Mouse (Mus musculus): ENCODE results near the gene Ncstn.

Gene Ncstn

DNA sequence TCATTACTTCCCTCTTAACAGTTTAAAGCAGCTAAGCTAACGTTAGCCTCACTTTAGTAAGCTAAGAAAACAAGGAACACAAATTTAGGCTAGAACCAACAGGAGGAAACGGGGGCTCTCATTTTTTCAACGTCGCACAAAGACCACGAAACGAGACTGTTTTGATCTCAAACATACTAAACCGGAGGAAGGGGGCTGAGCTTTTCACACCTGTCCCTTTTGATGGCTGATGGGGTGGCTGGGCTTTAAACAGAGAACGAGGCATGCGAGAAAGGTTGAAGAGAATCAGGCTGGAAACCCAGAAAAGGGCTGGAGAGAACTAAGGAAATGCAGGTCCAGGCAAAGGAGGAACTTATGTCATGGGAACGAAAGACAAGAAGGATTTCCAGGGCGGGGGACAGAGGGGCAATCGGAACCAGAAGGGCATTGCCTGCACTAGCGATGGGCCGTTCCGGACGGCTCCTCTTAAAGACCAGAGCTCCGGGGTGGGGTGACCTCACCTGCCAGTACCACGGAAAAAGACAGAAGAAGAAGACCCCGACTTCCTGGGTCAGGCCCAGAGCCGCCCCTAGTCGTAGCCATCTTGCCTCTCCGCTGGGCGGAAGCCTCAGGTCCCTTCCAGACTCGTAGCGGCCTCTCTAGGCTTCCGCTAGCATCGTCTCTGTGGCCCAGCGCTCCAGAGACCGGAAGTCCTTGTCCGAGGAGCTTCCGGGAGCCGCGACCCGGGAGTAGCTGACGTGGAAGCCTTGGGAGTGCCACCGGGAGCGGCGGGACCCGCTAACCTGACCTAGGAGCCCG, at the start of gene Ncstn, which contains the start of gene Copa:
Gene Ncstn, minus strand, starts transcription at position 695 of the 798 bp plus-strand sequence.
Gene Copa, plus strand, starts transcription at position 429 of the 798 bp plus-strand sequence.
- peak; percentile 99 for ATAC-seq (ENCODE audit: low TSS enrichment)

DNA sequence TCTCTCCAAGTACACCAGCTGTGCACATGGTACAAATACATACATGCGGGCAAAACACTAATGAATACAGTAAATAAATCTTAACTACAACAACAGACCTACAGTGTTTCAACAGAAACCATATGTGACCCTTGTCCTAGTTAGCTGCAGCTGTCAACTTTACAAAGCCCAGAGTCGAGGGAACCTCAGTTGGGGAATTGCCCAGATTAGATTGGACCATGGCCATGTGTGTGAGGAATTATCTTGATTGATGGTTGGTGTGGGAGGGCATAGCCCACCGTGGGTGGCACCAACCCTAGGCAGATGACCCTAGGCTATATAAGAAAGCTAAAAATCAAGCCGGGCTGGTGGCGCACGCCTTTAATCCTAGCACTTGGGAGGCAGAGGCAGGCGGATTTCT, 49.7 kb upstream of the Ncstn start:
- ATAC-seq (ENCODE audit: low TSS enrichment), result no peak

DNA sequence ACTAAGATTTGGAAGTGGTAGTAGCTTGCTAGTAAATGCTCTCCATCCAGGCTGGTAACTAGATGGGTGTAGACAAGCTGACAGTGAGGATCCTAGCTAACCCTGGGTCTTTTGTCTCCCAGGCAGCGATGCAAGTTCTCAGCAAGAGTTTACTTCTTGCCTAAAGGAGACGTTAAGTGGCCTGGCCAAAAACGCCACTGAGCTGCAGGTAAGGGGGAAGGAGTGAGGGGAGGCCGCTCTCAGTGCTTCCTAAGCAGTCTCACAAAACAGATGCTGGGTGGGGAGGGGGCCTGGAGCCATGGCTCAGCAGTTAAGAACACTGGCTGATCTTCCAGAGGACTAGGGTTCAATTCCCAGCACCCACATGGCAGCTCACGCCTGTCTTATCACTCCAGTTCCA, 47.2 kb upstream of the Ncstn start:
- ATAC-seq (ENCODE audit: low TSS enrichment), result no peak

DNA sequence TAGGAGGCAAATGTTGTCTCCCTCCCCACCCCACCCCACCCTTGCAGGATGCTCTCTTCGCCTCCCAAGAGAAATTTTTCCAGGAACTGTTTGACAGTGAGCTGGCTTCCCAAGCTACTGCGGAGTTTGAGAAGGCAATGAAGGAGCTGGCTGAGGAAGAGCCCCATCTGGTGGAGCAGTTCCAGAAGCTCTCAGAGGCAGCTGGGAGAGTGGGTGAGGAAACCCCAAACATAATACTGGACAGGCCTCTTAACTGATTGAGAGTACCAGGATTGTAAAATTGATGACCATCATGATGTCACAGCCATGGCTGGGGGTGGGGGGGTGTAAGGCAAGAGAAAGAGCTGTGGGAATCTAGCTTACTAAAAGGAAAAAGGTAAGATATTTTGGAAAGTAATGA, 46.5 kb upstream of the Ncstn start:
- peak; percentile 49 for ATAC-seq (ENCODE audit: low TSS enrichment)

DNA sequence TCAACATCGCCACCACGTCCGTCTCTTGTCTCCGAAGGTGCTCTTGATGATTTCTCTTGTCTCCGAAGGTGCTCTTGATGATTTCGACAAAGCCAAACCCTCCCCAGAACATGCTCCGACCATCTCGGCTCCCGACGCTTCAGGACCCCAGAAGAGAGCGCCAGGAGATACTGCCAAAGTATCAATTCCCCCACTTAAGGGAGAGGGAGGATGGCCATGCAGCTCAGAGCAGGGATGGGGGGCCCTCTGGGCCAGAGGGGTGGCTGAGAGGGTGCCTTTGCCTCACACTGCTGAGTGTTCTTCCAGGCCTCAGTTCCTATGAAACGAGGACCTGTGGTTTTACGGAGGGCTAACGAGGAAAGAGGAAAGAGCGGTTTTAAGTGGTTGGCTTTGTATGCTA, 46.0 kb upstream of the Ncstn start:
- ATAC-seq (ENCODE audit: low TSS enrichment), result no peak

DNA sequence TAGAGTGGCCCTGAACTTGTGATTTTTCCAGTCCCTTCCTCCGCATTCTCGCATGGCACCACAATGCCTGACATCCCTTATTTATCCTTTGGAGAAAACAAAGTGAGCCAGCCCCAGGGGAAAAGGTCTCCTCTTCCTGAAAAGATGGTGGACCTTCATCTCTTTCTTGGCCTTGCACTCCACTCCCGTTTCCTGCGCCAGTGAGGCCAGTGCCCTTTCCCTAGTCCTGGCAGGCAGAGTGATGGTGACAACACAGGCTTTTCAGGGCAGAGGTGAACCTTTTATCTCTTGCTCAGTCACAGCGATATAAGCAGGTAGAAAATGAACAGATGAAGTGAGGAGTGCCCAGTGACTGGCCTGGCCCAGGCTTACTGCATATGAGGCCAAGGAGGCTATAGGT, 44.9 kb upstream of the Ncstn start:
- no peak for ATAC-seq (ENCODE audit: low TSS enrichment)

DNA sequence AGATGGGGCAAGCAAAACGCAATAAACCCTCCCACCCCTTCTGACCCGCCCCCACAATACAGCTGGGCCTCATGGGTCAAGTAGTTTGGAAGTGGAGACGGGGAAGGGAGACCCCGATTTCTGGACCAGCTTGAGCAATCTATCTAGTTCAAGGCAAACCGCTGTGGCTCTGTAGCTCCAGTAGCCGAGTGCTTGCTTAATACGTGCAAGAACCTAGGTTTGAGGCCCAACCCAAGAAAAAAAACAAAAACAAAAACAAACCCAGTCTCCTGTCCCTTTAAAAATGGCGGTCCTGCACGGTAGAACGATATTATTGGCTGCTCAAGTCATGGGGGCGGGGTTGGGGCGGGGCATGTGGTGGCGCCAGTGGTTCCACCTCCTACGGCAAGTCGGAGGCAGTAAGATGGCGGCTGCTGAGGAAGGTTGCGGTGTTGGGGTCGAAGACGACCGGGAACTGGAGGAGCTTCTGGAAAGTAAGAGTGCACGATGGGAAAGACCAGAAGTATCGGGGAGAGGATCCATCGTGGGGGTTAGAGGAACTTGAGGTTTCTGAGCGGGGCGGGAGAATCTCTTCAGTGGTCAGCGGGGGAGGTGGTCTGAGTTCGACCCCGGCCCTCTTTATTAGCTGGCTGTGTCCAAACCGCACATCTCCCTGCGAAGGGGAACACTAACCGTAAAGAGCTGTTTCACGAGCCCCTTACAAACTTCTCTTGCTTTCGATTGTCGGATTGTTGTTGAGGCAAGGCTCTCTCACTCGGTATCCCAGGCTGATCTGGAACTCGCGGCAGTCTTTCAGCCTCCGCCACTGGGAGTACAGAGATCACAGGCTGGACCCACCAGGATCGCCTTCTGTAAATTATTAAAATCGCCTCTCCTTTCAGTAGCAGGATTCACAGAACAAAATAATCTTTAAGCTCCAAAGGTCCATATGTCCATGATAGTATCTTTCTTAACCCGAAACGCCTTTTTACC, 44.1 kb upstream of the Ncstn start, which contains the start of gene Pex19:
Gene Pex19, plus strand, starts transcription at position 380 of the 972 bp plus-strand sequence.
- ATAC-seq (ENCODE audit: low TSS enrichment), result peak; percentile 93

DNA sequence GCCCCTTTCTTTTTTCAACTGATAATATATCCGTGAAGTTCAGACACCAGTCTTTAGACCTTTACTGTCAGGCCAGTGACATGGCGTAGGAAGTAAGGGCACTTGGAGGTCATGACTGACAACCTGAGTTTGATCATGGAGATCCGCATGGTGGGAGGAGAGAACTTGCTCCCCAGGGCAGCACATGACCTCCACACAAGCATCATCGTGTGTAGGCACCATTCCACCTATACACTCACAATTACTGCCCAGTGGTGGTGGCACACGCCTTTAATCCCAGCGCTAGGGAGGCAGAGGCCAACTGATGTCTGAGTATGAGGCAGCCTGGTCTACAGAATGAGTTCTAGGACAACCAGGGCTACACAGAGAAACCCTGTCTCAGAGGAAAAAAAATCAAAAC, 42.0 kb upstream of the Ncstn start:
- no peak for ATAC-seq (ENCODE audit: low TSS enrichment)

DNA sequence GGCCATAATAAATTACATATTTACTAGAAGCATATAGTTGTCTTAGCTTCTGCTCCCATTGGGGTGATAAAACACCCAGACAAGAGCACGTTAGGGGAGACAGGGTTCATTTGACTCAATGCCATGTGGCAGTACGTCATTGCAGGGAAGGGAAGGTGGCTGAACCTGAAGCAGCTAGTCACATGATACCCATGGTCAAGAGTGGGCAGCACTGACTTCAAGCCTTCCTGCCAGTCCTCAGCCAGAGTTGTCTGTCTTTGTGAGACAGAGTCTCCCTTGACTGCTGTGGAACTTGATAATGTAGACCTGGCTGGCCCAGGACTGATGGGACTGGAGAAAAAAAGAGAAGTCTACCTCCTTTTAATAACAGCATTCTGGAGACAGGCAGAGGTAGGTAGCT, 40.1 kb upstream of the Ncstn start:
- no peak for ATAC-seq (ENCODE audit: low TSS enrichment)

DNA sequence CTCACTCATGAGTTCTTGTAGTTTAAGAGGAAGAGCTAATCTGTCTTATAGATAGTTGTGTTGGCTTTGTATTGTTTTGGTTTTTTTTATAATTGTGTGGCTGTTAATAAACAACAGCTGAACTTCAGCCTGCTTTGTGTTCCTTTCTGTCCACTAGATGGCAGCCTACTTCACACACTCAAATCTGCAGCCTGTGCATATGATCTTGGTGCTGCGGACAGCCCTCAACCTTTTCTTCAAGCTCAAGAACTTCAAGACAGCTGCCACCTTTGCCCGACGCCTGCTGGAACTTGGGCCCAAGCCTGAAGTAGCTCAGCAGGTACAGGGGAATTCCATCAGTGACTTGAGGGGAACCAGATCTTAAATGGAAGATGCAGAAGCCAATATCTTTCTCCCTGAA, 37.1 kb upstream of the Ncstn start:
- 0 out of 2 replicates have a peak, but pooled peaks have one; percentile 68 for ATAC-seq (ENCODE audit: low TSS enrichment)

DNA sequence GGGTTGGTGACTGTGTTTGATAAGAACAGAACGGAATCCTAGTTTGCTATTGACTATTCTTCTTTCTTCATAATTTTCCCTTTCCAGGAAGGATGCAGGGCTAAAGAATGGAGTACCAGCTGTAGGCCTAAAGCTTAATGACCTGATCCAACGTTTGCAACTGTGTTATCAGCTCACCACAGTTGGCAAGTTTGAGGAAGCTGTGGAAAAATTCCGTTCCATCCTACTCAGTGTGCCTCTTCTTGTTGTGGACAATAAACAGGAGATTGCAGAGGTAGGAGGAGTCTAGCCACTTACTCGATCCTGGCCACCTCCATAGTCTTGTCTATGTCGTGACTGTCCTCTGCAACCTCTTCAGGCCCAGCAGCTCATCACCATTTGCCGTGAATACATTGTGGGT, 36.5 kb upstream of the Ncstn start:
- no peak for ATAC-seq (ENCODE audit: low TSS enrichment)

DNA sequence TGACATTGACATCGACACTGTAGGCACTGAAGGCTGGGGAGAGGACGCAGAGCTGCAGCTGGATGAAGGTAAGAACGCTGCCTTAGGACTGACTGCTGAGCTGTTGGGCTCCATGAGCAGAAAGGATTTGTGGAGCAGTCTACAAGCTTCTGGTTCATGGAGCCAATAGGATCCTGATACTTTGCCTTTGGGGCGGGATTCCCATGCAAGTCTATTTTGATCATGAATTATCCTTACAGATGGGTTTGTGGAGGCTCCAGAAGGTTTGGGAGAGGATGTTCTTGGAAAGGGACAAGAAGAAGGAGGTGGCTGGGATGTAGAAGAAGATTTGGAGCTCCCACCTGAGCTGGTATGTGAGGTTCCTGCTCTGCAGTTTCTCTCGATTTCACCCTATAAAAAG, 34.4 kb upstream of the Ncstn start:
- ATAC-seq (ENCODE audit: low TSS enrichment), result peak; percentile 78

DNA sequence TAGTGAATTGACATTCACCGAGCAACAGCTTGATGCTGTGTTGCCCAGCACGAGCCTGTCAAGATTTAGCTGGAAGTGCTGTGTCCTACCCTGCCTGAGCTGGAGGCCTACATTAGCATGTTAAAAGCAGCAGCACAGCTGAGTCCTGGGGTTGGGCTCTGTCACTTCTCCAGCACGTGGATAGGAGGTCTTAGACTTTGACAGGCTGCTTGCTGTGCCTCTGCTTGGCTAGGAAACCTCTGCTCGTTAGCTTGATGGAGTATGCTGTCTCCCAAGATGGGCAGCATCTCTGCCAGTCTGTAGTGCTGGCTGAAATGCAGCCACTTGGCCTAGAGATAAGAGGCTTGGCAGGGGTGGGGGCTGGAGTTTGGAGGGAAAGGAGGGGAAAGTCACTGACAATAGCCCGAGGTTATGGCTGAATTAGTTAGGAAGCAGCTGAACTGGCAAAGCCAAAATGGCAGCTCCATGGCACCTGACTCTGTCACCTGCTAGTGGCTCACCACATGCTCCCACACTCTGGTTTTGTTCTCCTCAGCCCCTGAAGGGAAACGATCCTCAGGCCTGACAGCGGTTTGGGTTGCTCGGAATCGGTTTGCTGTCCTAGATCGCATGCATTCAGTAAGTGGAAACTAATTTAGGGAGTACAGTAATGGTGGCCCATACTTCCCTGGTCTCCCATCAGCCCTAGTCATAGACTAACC, 25.3 kb upstream of the Ncstn start:
- ATAC-seq (ENCODE audit: low TSS enrichment), result no peak

DNA sequence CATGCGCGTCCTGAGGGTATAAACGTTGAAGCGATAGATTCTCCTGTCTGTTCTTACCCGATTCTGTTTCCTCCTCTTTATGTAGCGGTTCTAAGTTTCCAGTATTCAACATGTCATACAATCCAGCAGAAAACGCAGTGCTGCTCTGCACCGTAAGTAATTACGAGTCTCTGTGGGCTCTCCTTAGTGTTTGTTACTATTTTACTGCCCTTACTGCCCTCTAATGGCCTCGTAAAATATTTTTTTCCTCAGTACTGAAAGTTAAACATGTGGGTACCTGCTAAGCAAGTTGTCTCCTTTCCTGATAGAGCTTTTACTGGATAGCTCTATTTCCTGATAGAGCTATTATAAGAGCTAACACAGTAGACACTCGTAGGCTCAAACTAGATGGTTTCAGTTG, 22.5 kb upstream of the Ncstn start:
- ATAC-seq (ENCODE audit: low TSS enrichment), result no peak

DNA sequence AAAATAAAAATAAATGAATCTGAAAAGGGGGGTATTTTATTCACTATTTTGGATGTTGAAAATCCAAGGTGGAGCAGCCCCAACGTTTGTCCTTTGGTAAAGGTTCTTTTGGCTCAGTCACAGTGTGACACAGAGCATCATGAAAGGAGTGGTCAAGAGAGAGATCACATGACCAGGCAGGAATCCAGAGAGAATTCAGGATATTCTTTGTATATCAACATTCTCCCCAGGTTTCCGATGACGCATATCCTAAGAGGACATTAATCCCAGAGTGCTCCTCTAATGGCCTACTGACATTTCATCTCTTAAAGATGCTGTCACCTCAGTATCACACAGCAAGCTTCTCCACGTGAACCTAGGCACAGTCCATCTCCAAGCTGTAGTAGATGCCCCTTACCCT, 21.0 kb upstream of the Ncstn start:
- ATAC-seq (ENCODE audit: low TSS enrichment), result no peak

DNA sequence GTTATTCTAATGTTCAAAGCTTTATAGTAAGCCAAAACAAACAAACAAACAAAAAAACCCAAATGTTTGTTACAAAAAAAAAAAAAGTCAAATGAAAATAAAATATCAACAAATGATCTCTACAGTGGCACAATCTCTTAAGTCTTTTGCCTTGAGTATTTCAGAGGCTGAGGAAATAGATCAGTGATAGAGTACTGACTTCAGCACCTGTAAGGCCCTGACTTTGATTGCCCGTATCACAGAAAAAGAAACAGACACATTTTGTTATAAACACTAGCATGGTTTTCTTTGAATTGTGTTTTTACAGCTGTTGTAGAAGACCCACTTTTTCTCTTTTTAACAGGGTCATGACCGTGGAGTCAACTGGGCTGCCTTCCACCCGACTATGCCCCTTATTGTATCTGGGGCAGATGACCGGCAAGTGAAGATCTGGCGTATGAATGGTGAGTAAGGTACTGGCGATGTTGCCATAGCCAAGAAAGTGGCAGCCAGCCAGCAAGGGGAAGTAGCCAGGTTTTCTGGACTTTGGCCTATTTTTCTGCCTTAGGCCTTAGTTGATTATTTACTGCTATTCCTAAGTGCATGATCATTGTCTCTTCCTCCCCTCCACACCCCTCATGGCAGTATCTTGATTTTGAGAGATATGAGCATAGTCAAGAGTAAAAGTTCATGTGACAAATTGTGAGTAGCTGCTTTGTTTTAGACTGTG, 16.9 kb upstream of the Ncstn start:
- ATAC-seq (ENCODE audit: low TSS enrichment), result no peak

DNA sequence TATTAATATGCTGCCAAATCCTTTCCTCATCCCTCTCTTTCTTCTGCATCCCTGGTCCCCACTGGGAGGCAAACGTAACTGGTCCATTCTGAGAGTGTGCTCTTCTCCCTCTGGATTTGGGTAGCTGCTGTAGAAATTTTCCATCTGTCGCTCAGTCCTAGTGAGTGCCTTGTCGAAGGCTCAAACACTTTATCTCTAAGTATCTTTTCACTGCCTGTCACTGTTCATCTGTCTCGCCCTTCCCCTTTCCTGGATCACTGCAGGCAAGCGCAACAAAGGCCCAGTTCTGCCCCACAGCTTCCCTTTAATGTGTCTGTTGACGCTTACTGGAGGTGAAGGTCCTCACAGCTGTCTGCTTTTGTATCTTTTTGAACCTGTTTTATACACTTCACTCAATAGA, 12.6 kb upstream of the Ncstn start:
- no peak for ATAC-seq (ENCODE audit: low TSS enrichment)

DNA sequence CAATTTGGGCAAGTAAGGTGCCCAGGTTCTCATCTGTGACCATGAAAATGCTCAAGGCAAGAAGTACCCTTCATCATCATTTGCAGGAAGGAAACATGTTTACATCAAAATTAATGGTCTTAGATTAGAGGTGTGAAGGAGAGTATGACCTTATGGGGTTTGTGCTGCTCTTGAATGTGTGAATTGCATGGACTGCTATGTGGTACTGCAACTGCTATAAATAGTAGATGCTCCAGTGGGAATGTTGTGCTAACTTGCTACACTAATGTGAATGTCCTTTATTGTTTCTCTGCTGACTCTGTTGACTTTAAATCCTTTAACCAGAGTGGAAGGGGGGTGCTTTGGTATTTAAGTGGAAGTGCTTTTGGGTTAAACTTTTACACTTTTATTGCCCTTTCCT, 11.7 kb upstream of the Ncstn start:
- ATAC-seq (ENCODE audit: low TSS enrichment), result no peak

DNA sequence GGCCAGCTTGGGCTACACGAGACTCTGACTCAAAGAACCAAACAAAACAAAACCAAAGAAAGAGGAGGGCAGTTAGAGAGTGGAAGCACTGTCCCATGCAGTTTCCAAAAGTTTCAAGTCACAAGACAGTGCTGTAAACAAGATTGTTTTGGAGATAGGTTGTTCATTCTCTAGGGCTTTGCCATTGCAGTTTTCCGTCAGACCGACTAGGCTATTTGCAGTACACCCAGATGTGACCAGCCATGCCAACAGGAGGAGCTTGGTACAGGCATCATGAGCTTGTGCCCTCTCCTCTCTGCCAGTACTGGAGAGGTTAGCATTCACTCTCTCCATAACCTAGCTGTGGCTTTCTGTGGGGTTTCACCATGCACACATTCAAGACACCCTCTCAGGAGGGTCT, 10.9 kb upstream of the Ncstn start:
- no peak for ATAC-seq (ENCODE audit: low TSS enrichment)

DNA sequence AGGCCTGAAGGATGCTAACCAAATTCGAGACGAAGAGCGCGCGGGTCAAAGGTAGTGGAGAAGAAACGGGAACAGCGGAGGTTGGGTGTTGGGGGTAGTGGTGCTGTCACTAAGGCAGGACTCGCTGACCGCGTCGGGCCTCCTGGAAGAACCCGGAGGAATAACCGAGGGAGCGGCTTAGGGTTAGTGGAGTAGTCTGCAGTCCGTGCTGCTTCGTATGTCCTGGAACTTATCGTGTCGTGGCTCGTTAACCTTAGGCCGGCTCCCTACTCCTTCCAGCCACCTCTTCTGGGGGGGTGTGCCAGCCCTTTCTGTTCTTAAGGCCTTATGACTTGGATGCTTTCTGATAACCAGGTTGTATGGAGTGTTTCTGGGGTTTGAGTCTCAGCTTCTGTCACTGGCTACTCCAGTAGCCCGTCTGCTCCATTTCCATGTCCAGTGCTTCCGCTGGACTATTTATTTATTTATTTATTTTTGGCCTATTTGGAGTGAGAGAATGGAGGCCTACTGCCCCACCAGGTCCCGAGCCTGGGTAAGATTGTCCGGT, 377 bp upstream of the Ncstn start:
- peak; percentile 51 for ATAC-seq (ENCODE audit: low TSS enrichment)

DNA sequence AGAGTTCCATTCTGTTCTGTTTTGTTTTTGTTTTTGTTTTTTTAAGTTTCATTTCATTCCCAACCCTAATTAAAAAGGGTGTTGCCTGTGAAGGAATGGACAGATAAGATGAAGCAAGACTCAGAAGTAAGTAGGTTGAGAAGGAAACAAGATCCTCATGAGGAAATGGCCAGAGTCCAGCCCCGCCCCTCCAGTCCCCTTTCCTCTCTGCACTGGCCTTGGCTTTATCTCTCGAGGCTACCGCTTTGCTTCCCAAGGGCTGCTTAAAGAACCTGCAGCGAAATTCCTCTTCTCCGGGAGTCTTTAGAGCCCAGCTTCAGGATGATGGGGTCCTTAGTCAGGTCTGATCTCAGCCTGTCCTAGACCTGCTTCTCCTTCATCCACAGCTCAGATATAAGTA, 4.6 kb downstream of the Ncstn start:
- no peak for ATAC-seq (ENCODE audit: low TSS enrichment)

All from frontal cortex, adult (tissue).